Mouse (Mus musculus) small intestine, adult 2 months (tissue): ENCODE data around the gene Gm13698.

Experiments
- CTCF ChIP-seq: fragments of 200-500 bp; IDR thresholded peaks from 2 replicates; pipeline ENCODE4 v1.5.1; 2012; ENCODE audit warnings: low read depth, mild to moderate bottlenecking, control low read depth, inconsistent platforms, low read length, moderate library complexity, mixed read lengths; ENCODE audit not compliant: insufficient replicate concordance, insufficient read length; ENCODE audit errors: extremely low read depth
- POLR2A ChIP-seq: fragments of 200-500 bp; IDR thresholded peaks from 2 replicates; pipeline ENCODE4 v1.6.1; 2012; ENCODE audit warnings: low read depth, mild to moderate bottlenecking, control low read depth, inconsistent platforms, low read length, moderate library complexity

GRCm38 (mm10) chr2:83941378-83941777, 14.1 kb upstream of the Gm13698 start:
- no peak for TF ChIP-seq POLR2A
- TF ChIP-seq CTCF = no peak
